Comparison of ENCODE assay signal across 9 mouse cellular contexts in the genomic region with DNA sequence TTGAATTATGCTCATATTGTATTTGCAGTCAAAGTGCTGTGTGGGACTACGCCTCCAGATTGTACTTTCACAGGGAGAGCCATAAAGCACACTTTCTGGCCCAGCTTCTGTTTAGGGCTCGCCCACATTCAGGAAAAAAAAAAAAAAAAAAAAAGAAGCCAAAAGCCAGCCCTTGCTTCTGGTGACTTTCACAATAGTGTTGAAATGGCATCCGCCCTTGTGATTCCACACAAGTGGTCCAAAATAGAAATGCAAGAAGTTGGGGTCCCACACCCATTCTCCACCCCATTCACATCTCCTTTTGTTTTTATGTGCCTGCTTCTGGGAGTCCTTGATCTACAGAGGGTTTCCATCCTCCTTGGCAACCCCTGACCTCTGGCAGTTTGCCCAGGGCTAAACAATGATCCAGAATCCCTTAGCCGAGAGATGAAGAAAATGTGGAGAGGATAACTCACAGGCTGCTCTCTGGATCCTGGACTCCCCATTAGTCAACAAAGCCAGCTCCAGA.
DNase-seq lines count a peak whose midpoint lies in the region; ATAC-seq and TF ChIP-seq lines count a peak whose summit lies in the region.
"Had no signal": no experiment of that assay in that cellular context is flagged by ENCODE, and none has a peak within 500 bp of the region (broad histone marks: within the 10 kb centered on the region; RNA-seq: fewer than 3 reads in every experiment).

No protein-coding gene starts in this region.

- DNase-seq in neural tube, embryonic 11.5 days (ENCODE audit: low spot score): peak; percentile 63
- DNase-seq in embryonic facial prominence, embryonic 10.5 days (ENCODE audit: low spot score): peak; percentile 45
- DNase-seq in heart, postnatal 0 days (ENCODE audit: low spot score): peak; percentile 65
- peak; percentile 84 to 88 for DNase-seq in kidney, postnatal 25 days
- peak; percentile 88 for DNase-seq in lung, postnatal 14 days
- peak; percentile 54 for DNase-seq in testis, postnatal 14 days (ENCODE audit: low spot score)

- no peak overlapping the region for H3K27ac ChIP-seq in neural tube, embryonic 11.5 days (ENCODE audit: low read depth, low read length)
- no peak overlapping the region for H3K27ac ChIP-seq in neural tube, embryonic 15.5 days (replicated peaks)
- 0 out of 2 replicates have a peak overlapping the region, but pooled peaks have one; percentile 72 for H3K27ac ChIP-seq in embryonic facial prominence, embryonic 10.5 days (replicated peaks)
- H3K27ac ChIP-seq in heart, postnatal 0 days (ENCODE audit: low read depth): no peak overlapping the region

- H3K4me1 ChIP-seq in neural tube, embryonic 11.5 days (ENCODE audit: control insufficient read depth, insufficient read depth, low read length): 0 out of 2 replicates have a peak, but pooled peaks cover 3% of the 10 kb centered on the region
- H3K4me1 ChIP-seq in neural tube, embryonic 15.5 days: peaks cover 12% of the 10 kb centered on the region
- peaks cover 35% of the 10 kb centered on the region for H3K4me1 ChIP-seq in embryonic facial prominence, embryonic 10.5 days
- H3K4me1 ChIP-seq in heart, postnatal 0 days (ENCODE audit: control insufficient read depth, insufficient read depth): peaks cover 3% of the 10 kb centered on the region; the same call in 1 of the 2 replicates

- TF ChIP-seq EP300 in heart, postnatal 0 days (IDR thresholded peaks at IDR 0.05; ENCODE audit: low read depth): 0 out of 2 replicates have a peak, but pooled peaks have one; percentile 60

- H3K27me3 ChIP-seq in neural tube, embryonic 11.5 days (ENCODE audit: control insufficient read depth, insufficient read depth, low read length): no peaks in the 10 kb centered on the region
- H3K27me3 ChIP-seq in neural tube, embryonic 15.5 days (replicated peaks): no peaks in the 10 kb centered on the region
- H3K27me3 ChIP-seq in embryonic facial prominence, embryonic 10.5 days (replicated peaks; ENCODE audit: low read depth, poor library complexity, severe bottlenecking): no peaks in the 10 kb centered on the region
- no peaks in the 10 kb centered on the region for H3K27me3 ChIP-seq in heart, postnatal 0 days (ENCODE audit: control insufficient read depth, insufficient read depth, low read length)
- H3K27me3 ChIP-seq: Patski had no signal

- H3K36me3 ChIP-seq in neural tube, embryonic 11.5 days (ENCODE audit: control insufficient read depth, insufficient read depth, low read length): no peaks in the 10 kb centered on the region
- H3K36me3 ChIP-seq in neural tube, embryonic 15.5 days: no peaks in the 10 kb centered on the region
- no peaks in the 10 kb centered on the region for H3K36me3 ChIP-seq in embryonic facial prominence, embryonic 10.5 days (replicated peaks)
- no peaks in the 10 kb centered on the region for H3K36me3 ChIP-seq in heart, postnatal 0 days (replicated peaks; ENCODE audit: control insufficient read depth, insufficient read depth, low read length)

- no peak overlapping the region for H3K4me3 ChIP-seq in neural tube, embryonic 11.5 days (ENCODE audit: low read depth, low read length)
- no peak overlapping the region for H3K4me3 ChIP-seq in neural tube, embryonic 15.5 days (replicated peaks)
- H3K4me3 ChIP-seq in embryonic facial prominence, embryonic 10.5 days: no peak overlapping the region
- H3K4me3 ChIP-seq in heart, postnatal 0 days (ENCODE audit: low read depth, low read length): no peak overlapping the region

- TF ChIP-seq CTCF in heart, postnatal 0 days (IDR thresholded peaks at IDR 0.05; ENCODE audit: low read depth): no peak

- H3K9me3 ChIP-seq in neural tube, embryonic 11.5 days (ENCODE audit: control insufficient read depth, low read length): no peaks in the 10 kb centered on the region
- no peaks in the 10 kb centered on the region; the same call in 1 of the 2 replicates for H3K9me3 ChIP-seq in neural tube, embryonic 15.5 days (replicated peaks)
- H3K9me3 ChIP-seq in embryonic facial prominence, embryonic 10.5 days: 0 out of 2 replicates have a peak, but pooled peaks cover 2% of the 10 kb centered on the region
- H3K9me3 ChIP-seq in heart, postnatal 0 days (replicated peaks; ENCODE audit: control insufficient read depth, low read length): 0 out of 2 replicates have a peak, but pooled peaks cover 4% of the 10 kb centered on the region

- no peak overlapping the region for H3K9ac ChIP-seq in neural tube, embryonic 11.5 days (ENCODE audit: low read length)
- no peak overlapping the region for H3K9ac ChIP-seq in neural tube, embryonic 15.5 days (replicated peaks)
- no peak overlapping the region for H3K9ac ChIP-seq in heart, postnatal 0 days (replicated peaks; ENCODE audit: low read depth, low read length)

- 38% methylated on average over 4 of the region's 4 CpGs for WGBS in neural tube, embryonic 11.5 days
- WGBS in neural tube, embryonic 15.5 days: 31% methylated on average over 4 of the region's 4 CpGs
- WGBS in embryonic facial prominence, embryonic 10.5 days: 52% methylated on average over 4 of the region's 4 CpGs
- 30% methylated on average over 4 of the region's 4 CpGs for WGBS in heart, postnatal 0 days

- ATAC-seq in neural tube, embryonic 11.5 days (ENCODE audit: insufficient read depth, low FRiP score, low TSS enrichment): peak; percentile 63
- no peak for ATAC-seq in neural tube, embryonic 15.5 days (ENCODE audit: low FRiP score)
- ATAC-seq in heart, postnatal 0 days (ENCODE audit: insufficient read depth, low read depth): peak; percentile 70
- no peak for ATAC-seq in granulocyte monocyte progenitor cell, adult 5-6 weeks (replicated peaks; ENCODE audit: poor library complexity, severe bottlenecking)
- ATAC-seq: Patski had no signal

- H3K4me2 ChIP-seq in neural tube, embryonic 11.5 days (ENCODE audit: low read depth): no peak overlapping the region
- no peak overlapping the region for H3K4me2 ChIP-seq in neural tube, embryonic 15.5 days
- H3K4me2 ChIP-seq in heart, postnatal 0 days (ENCODE audit: low read depth, low read length): no peak overlapping the region

Comparison
In these comparisons a context has a peak if more than half of its experiments do, and no peak if none do; other contexts are left out.
1. ATAC-seq: peak in neural tube, embryonic 11.5 days (single experiment) and heart, postnatal 0 days (single experiment); none in neural tube, embryonic 15.5 days (single experiment) and granulocyte monocyte progenitor cell, adult 5-6 weeks (single experiment).
2. Peak in every context shown above with its lines, with median percentiles within 50 percentile points of each other: DNase-seq.